Mouse (Mus musculus) ovary, postnatal 36 days (tissue): ENCODE data around the gene Hoxa3.

Experiments used
- DNase-seq: peaks from one replicate; pipeline ENCODE4 v3.0.0; 2022; ENCODE audit warnings: low spot score, mixed read lengths

Gene Hoxa3

DNA sequence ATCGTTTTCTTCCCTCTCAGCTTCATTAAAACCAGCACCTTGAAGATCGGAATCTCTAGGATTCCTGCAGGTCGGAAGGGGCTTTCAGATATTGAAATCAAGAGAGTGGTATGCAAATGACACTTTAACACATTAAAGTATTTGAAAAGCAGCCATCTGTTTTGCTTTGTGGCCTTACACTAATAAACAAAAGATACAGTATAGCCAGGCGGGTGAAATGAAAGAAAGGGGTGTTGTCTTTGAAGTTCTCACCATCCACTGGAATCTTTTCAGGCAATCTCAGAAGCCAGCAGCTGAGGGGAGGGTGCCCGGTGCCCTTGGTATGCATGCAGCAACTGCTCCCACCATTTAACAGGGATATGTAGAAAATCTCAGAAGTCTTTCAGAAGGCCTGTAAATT is 59.1 kb downstream of the Hoxa3 start:
- no peak for DNase-seq

DNA sequence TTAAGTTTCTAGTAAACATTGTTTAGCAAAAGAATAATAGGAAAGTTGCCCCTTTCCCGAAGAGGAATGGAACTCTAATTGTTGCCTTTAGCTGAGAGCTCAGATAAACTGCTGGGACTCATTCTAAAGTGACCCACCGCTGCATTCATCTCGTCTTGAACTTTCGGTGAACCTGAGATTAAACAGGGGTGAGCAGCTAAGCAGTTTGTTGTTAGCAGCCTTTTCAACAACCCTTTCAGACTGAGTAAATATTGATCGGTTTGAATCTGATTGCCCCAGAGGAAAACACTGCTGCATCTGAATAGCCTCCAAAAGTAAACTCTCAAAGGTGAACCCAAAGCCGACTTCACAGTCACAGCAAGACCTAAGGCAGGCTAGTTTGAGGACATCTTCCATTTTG is 59.9 kb downstream of the Hoxa3 start:
- no peak for DNase-seq

GRCm38 (mm10) chr6:52152226-52153193 is 60.6 kb downstream of the Hoxa3 start:
- DNase-seq: no peak

DNA sequence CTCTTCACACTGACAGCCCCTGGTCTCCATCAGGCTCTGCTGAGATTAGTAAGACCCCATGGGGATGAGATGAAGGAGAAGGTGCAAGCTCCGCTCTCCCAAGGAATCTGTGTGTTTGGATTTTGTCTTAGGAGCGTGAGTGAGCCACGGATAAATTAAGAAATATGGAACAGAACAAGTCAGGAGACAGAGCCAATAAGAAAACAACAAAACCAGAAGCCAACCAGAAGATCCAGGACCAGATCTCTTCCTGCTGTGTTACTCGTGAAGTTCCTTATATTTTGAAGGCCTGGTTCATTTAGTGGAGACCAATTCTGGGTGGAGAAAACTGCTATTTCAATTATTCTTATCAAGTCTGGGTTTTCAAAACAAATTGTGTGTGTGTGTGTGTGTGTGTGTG is 61.6 kb downstream of the Hoxa3 start:
- no peak for DNase-seq

DNA sequence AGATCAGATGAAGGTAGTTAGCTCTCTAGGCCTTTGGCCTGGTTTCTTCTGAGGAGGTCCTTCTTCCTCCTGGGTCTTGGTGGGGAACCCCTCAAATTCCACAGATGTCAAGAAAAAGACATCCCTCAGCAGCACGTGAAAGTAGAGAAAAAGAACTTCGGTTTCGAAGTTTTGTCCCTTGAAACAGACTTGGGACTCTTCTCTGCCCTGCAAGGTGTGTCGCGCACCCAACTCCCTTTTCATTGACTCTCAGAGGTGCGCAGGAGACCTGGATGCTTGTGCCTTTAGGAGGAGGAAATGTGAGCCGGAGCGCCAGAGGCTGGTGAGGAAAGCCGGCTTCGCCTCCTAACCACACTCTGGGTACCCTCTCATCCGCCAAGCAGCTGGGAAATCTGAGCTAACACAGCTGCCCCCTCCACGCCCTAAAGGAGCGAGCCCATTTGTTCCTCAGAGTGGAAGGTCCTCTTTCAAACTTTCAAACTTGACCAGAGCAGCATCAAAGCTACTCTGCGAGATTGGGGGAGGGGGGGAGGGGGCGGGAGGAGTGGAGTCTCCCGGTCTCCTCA is 62.7 kb downstream of the Hoxa3 start:
- DNase-seq: no peak

DNA sequence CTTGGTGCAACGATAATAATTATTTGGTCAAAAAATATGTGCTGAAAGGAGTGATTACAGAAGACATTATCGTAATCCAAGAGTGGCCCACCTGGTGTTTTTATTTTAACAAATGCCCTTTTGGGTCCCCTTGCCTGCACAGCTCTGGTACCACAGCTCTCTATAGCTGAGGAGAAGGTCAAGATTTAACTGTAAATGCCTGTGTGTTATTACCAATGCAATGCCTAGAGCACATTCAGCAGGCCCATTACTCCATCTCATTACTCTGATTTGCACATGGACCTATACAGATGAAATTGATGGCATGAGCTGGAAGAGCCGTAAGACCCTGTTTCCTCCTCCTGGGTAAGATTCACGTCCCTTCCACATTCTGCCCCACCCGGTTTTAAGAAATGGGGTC is 74.0 kb downstream of the Hoxa3 start:
- no peak for DNase-seq

DNA sequence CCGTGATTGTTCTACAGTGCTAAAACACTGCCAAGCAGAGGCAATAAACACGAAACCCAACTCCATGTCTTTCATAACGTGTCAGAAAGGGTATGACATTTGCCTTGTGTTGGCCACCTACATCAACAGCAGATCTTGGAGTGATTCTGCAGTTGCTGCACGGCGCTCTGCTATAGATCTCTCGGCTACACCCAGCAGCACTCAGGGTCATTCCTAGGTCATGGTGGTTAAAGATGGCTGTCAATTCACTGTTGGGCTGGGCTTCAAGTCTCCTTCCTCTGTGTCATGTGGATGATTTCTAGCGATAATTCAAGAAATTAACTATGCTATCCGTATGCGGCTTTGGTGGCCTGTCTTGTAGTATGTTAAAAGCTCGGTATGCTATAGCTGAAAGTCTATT is 74.6 kb downstream of the Hoxa3 start:
- no peak for DNase-seq

DNA sequence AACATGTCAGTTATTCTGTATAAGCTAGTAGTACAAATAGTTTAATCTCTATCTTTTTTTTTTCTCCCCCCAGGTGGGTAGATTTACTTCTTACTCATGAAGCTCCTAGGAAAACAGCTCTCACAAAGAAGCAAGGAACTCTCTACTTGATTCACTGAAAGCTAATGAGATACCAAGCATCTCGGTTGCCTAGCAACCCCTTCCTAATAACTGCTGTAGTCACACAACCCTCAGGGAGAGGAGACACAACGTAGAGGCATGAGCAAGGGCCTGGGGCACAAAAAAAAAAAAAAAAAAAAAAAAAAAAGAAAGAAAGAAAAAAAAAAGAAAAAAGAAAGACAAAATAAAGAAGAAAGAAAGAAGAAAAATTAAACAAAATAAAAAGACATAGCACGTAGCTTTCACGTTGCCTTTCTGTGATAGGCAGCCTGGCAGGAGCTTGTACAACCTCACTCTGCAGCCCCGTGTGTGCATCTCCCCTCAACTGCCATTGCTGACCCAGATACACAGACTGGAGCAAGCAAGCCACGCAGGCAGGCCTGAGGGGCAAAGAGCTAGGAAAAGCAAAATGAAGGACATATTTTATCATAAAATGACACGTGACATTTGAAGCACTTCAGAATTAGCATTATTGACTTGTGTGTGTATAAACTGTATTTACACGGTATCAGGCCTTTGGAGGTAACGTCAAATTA is 75.1 kb downstream of the Hoxa3 start:
- no peak for DNase-seq

GRCm38 (mm10) chr6:52123673-52124072 is 89.5 kb downstream of the Hoxa3 start:
- no peak for DNase-seq

DNA sequence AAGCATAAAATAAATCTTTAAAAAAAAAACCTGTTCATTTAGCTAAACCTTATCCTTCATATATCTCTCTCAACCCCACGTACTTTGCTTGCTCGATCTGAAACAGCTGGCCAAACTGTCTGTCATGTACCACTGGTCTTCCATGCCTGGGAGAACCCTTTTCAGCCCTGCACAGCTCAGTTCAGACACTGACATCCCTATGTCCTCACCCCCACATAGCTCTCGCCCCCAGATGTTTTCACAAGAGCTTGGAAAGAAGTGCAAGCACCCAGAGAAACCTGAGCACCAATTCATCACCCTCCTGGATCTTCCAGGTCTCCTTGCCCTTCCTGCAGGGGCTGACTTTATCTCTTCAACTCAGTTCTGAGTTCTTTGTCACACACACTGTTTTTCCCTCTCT is 92.0 kb downstream of the Hoxa3 start:
- DNase-seq: no peak
